Comparison of ENCODE assay signal across 9 mouse cellular contexts in genomic region chr11:78886693-78887092, GRCm38 (mm10). TPM values are rescaled to one million over a fixed set of nuclear protein-coding genes. Genes with fewer than 3 reads are reported as not detected.
A peak's percentile ranks its signal among the peaks of the same experiment; 100 is the strongest.
DNase-seq lines count a peak whose midpoint lies in the region; ATAC-seq and TF ChIP-seq lines count a peak whose summit lies in the region.
"Had no signal": no experiment of that assay in that cellular context is flagged by ENCODE, and none has a peak within 500 bp of the region (broad histone marks: within the 10 kb centered on the region; RNA-seq: fewer than 3 reads in every experiment).

No protein-coding gene starts in this region.

- no peak overlapping the region for H3K4me3 ChIP-seq in liver, postnatal 0 days (ENCODE audit: low read depth, low read length)
- H3K4me3 ChIP-seq in liver, embryonic 12.5 days = no peak overlapping the region
- H3K4me3 ChIP-seq in embryonic facial prominence, embryonic 12.5 days = no peak overlapping the region
- no peak overlapping the region for H3K4me3 ChIP-seq in hindbrain, embryonic 11.5 days (ENCODE audit: low read depth, low read length)
- H3K4me3 ChIP-seq in neural tube, embryonic 13.5 days = no peak overlapping the region

- 58% methylated on average over 1 of the region's 1 CpGs for WGBS in liver, postnatal 0 days (ENCODE audit: insufficient replicate concordance)
- 70% methylated on average over 1 of the region's 1 CpGs for WGBS in liver, embryonic 12.5 days (ENCODE audit: insufficient replicate concordance)
- WGBS in embryonic facial prominence, embryonic 12.5 days = 36% methylated on average over 1 of the region's 1 CpGs
- 25% methylated on average over 1 of the region's 1 CpGs for WGBS in hindbrain, embryonic 11.5 days
- 48% methylated on average over 1 of the region's 1 CpGs for WGBS in neural tube, embryonic 13.5 days

- no peaks in the 10 kb centered on the region for H3K27me3 ChIP-seq in liver, postnatal 0 days (ENCODE audit: insufficient read depth, low read length)
- H3K27me3 ChIP-seq in liver, embryonic 12.5 days (replicated peaks) = no peaks in the 10 kb centered on the region
- H3K27me3 ChIP-seq in embryonic facial prominence, embryonic 12.5 days = no peaks in the 10 kb centered on the region
- H3K27me3 ChIP-seq in hindbrain, embryonic 11.5 days (ENCODE audit: control insufficient read depth, insufficient read depth, low read length) = no peaks in the 10 kb centered on the region
- no peaks in the 10 kb centered on the region for H3K27me3 ChIP-seq in neural tube, embryonic 13.5 days

- H3K4me1 ChIP-seq in liver, postnatal 0 days (ENCODE audit: insufficient read depth) = peaks cover 9% of the 10 kb centered on the region; the same call in 1 of the 2 replicates
- 0 out of 2 replicates have a peak, but pooled peaks cover 5% of the 10 kb centered on the region for H3K4me1 ChIP-seq in liver, embryonic 12.5 days
- peaks cover 17% of the 10 kb centered on the region for H3K4me1 ChIP-seq in embryonic facial prominence, embryonic 12.5 days
- 0 out of 2 replicates have a peak, but pooled peaks cover 5% of the 10 kb centered on the region for H3K4me1 ChIP-seq in hindbrain, embryonic 11.5 days (replicated peaks; ENCODE audit: control insufficient read depth, insufficient read depth, low read length)
- H3K4me1 ChIP-seq in neural tube, embryonic 13.5 days (replicated peaks) = peaks cover 16% of the 10 kb centered on the region

- no peak overlapping the region for H3K9ac ChIP-seq in liver, postnatal 0 days (replicated peaks)
- no peak overlapping the region for H3K9ac ChIP-seq in liver, embryonic 12.5 days
- H3K9ac ChIP-seq in embryonic facial prominence, embryonic 12.5 days = no peak overlapping the region
- H3K9ac ChIP-seq in hindbrain, embryonic 11.5 days (ENCODE audit: low read depth, low read length) = no peak overlapping the region
- H3K9ac ChIP-seq in neural tube, embryonic 13.5 days = no peak overlapping the region
- H3K9ac ChIP-seq: liver, embryonic 14.5 days had no signal

- no peak for TF ChIP-seq CTCF in liver, postnatal 0 days (IDR thresholded peaks at IDR 0.05; ENCODE audit: low read depth)

- no peaks in the 10 kb centered on the region for H3K9me3 ChIP-seq in liver, postnatal 0 days (ENCODE audit: low read length)
- no peaks in the 10 kb centered on the region for H3K9me3 ChIP-seq in liver, embryonic 12.5 days (replicated peaks)
- no peaks in the 10 kb centered on the region for H3K9me3 ChIP-seq in embryonic facial prominence, embryonic 12.5 days
- H3K9me3 ChIP-seq in hindbrain, embryonic 11.5 days (ENCODE audit: control insufficient read depth, low read length) = no peaks in the 10 kb centered on the region
- no peaks in the 10 kb centered on the region for H3K9me3 ChIP-seq in neural tube, embryonic 13.5 days

- 0 out of 2 replicates have a peak overlapping the region, but pooled peaks have one; percentile 47 for H3K4me2 ChIP-seq in liver, postnatal 0 days (ENCODE audit: low read depth, low read length)
- no peak overlapping the region for H3K4me2 ChIP-seq in liver, embryonic 12.5 days
- no peak overlapping the region; the same call in 1 of the 2 replicates for H3K4me2 ChIP-seq in embryonic facial prominence, embryonic 12.5 days (replicated peaks)
- H3K4me2 ChIP-seq in hindbrain, embryonic 11.5 days (replicated peaks; ENCODE audit: low read depth, low read length) = no peak overlapping the region
- no peak overlapping the region for H3K4me2 ChIP-seq in neural tube, embryonic 13.5 days

- no peak for DNase-seq in liver, postnatal 0 days
- DNase-seq in hindbrain, embryonic 11.5 days (ENCODE audit: low spot score) = peak; percentile 42
- DNase-seq in urinary bladder, postnatal 4 days (ENCODE audit: low spot score in 2 of 2) = no peak

- H3K27ac ChIP-seq in liver, postnatal 0 days (ENCODE audit: low read depth) = no peak overlapping the region
- H3K27ac ChIP-seq in liver, embryonic 12.5 days = no peak overlapping the region
- H3K27ac ChIP-seq in embryonic facial prominence, embryonic 12.5 days = peak overlapping the region; percentile 86
- H3K27ac ChIP-seq in hindbrain, embryonic 11.5 days (ENCODE audit: low read depth, low read length) = peak overlapping the region; percentile 70
- H3K27ac ChIP-seq in neural tube, embryonic 13.5 days (replicated peaks) = peak overlapping the region; percentile 85
- H3K27ac ChIP-seq: liver, embryonic 14.5 days had no signal

- TF ChIP-seq EP300 in liver, postnatal 0 days (IDR thresholded peaks at IDR 0.05; ENCODE audit: low read depth) = no peak

- H3K36me3 ChIP-seq in liver, postnatal 0 days (replicated peaks; ENCODE audit: insufficient read depth, low read length) = no peaks in the 10 kb centered on the region
- no peaks in the 10 kb centered on the region for H3K36me3 ChIP-seq in liver, embryonic 12.5 days
- H3K36me3 ChIP-seq in embryonic facial prominence, embryonic 12.5 days = no peaks in the 10 kb centered on the region
- no peaks in the 10 kb centered on the region for H3K36me3 ChIP-seq in hindbrain, embryonic 11.5 days (ENCODE audit: control insufficient read depth, insufficient read depth, low read length)
- H3K36me3 ChIP-seq in neural tube, embryonic 13.5 days = no peaks in the 10 kb centered on the region

- ATAC-seq in liver, postnatal 0 days = peak; percentile 56
- ATAC-seq in liver, embryonic 12.5 days = no peak
- no peak for ATAC-seq in embryonic facial prominence, embryonic 12.5 days (ENCODE audit: insufficient number of reproducible peaks, insufficient read depth, low FRiP score, low TSS enrichment)
- ATAC-seq in hindbrain, embryonic 11.5 days (ENCODE audit: low FRiP score) = no peak
- ATAC-seq in neural tube, embryonic 13.5 days (ENCODE audit: low read depth) = peak; percentile 43; the same call in 1 of the 2 replicates
- ATAC-seq in frontal cortex, adult (ENCODE audit: low TSS enrichment) = no peak
- ATAC-seq in activated CD4-positive, CD25-positive, alpha-beta regulatory T cell, adult 4 months = no peak

RNA-seq across cellular contexts. Expression of gene Nos2, which starts 33.9 kb away (rescaled TPM):
- polyA plus RNA-seq in liver, postnatal 0 days (2015; fragmentation: Nextera tagmentation; extraction: Ambion mirVana) = not detected in 2 replicates
- 0.07 and 0.13 TPM in 2 replicates for polyA plus RNA-seq in liver, embryonic 12.5 days (2016; fragmentation: Nextera tagmentation; extraction: Ambion mirVana)
- polyA plus RNA-seq in embryonic facial prominence, embryonic 12.5 days (2016; fragmentation: Nextera tagmentation; extraction: Ambion mirVana) = 1.1 and 1.4 TPM in 2 replicates
- polyA plus RNA-seq in hindbrain, embryonic 11.5 days (2014; fragmentation: Nextera tagmentation; extraction: Ambion mirVana) = 0.42 and 0.80 TPM in 2 replicates
- 1.1 TPM in 2 replicates for polyA plus RNA-seq in neural tube, embryonic 13.5 days (2015; fragmentation: Nextera tagmentation; extraction: Ambion mirVana)
- not detected for polyA plus RNA-seq in activated CD4-positive, CD25-positive, alpha-beta regulatory T cell, adult 4 months (2017; shearing (Covaris generic))

Comparison
In these comparisons a context has a peak if more than half of its experiments do, and no peak if none do; other contexts are left out.
1. ATAC-seq: peak in liver, postnatal 0 days (single experiment) and neural tube, embryonic 13.5 days (single experiment); none in liver, embryonic 12.5 days (single experiment), embryonic facial prominence, embryonic 12.5 days (single experiment), hindbrain, embryonic 11.5 days (single experiment), frontal cortex, adult (single experiment) and activated CD4-positive, CD25-positive, alpha-beta regulatory T cell, adult 4 months (single experiment).
2. H3K27ac ChIP-seq: peak in embryonic facial prominence, embryonic 12.5 days (single experiment), hindbrain, embryonic 11.5 days (single experiment) and neural tube, embryonic 13.5 days (single experiment); none in liver, postnatal 0 days (single experiment) and liver, embryonic 12.5 days (single experiment).